In genomic region chr8:84774473-84774911, GRCm38 (mm10) we compare ENCODE assay signal across 9 mouse cellular contexts. TPM values are rescaled to one million over a fixed set of nuclear protein-coding genes. Genes with fewer than 3 reads are reported as not detected.
A peak's percentile ranks its signal among the peaks of the same experiment; 100 is the strongest.
DNase-seq lines count a peak whose midpoint lies in the region; ATAC-seq and TF ChIP-seq lines count a peak whose summit lies in the region.
"Had no signal": no experiment of that assay in that cellular context is flagged by ENCODE, and none has a peak within 500 bp of the region (broad histone marks: within the 10 kb centered on the region; RNA-seq: fewer than 3 reads in every experiment).

No protein-coding gene starts in this region.

- 18% methylated on average over 10 of the region's 10 CpGs for WGBS in liver, postnatal 0 days (ENCODE audit: insufficient replicate concordance)
- WGBS in forebrain, postnatal 0 days, result 3% methylated on average over 10 of the region's 10 CpGs
- 1% methylated on average over 10 of the region's 10 CpGs for WGBS in hindbrain, embryonic 16.5 days
- WGBS in midbrain, embryonic 11.5 days, result 1% methylated on average over 10 of the region's 10 CpGs

- H3K4me3 ChIP-seq in liver, postnatal 0 days (ENCODE audit: low read depth, low read length), result no peak overlapping the region
- H3K4me3 ChIP-seq in forebrain, postnatal 0 days (ENCODE audit: low read depth, low read length), result peak overlapping the region; percentile 48
- H3K4me3 ChIP-seq in hindbrain, embryonic 16.5 days (ENCODE audit: low read length), result no peak overlapping the region
- H3K4me3 ChIP-seq in midbrain, embryonic 11.5 days (ENCODE audit: low read depth, low read length), result no peak overlapping the region

- no peak for TF ChIP-seq EP300 in liver, postnatal 0 days (IDR thresholded peaks at IDR 0.05; ENCODE audit: low read depth)

- no peak for ATAC-seq in liver, postnatal 0 days
- ATAC-seq in forebrain, postnatal 0 days, result peak; percentile 58
- ATAC-seq in hindbrain, embryonic 16.5 days, result peak; percentile 71
- ATAC-seq in midbrain, embryonic 11.5 days (ENCODE audit: low FRiP score), result no peak
- no peak for ATAC-seq in erythroblast, adult 5-6 weeks (replicated peaks; ENCODE audit: low FRiP score, poor library complexity, severe bottlenecking)

- H3K27me3 ChIP-seq in liver, postnatal 0 days (ENCODE audit: insufficient read depth, low read length), result peaks cover 60% of the 10 kb centered on the region
- no peaks in the 10 kb centered on the region; the same call in none of the 2 replicates for H3K27me3 ChIP-seq in forebrain, postnatal 0 days (ENCODE audit: insufficient read depth, low read length)
- peaks cover 21% of the 10 kb centered on the region for H3K27me3 ChIP-seq in hindbrain, embryonic 16.5 days (replicated peaks; ENCODE audit: control insufficient read depth, insufficient read depth, low read length)
- peaks cover 100% of the 10 kb centered on the region for H3K27me3 ChIP-seq in midbrain, embryonic 11.5 days (ENCODE audit: control insufficient read depth, insufficient read depth, low read length)

- no peak overlapping the region for H3K9ac ChIP-seq in liver, postnatal 0 days (replicated peaks)
- H3K9ac ChIP-seq in forebrain, postnatal 0 days, result peak overlapping the region; percentile 37
- no peak overlapping the region; the same call in 1 of the 2 replicates for H3K9ac ChIP-seq in hindbrain, embryonic 16.5 days (ENCODE audit: low read depth, low read length)
- H3K9ac ChIP-seq in midbrain, embryonic 11.5 days (ENCODE audit: low read length), result no peak overlapping the region

- H3K36me3 ChIP-seq in liver, postnatal 0 days (replicated peaks; ENCODE audit: insufficient read depth, low read length), result no peaks in the 10 kb centered on the region
- no peaks in the 10 kb centered on the region for H3K36me3 ChIP-seq in forebrain, postnatal 0 days (ENCODE audit: insufficient read depth)
- H3K36me3 ChIP-seq in hindbrain, embryonic 16.5 days (ENCODE audit: control insufficient read depth, insufficient read depth, low read length), result no peaks in the 10 kb centered on the region
- H3K36me3 ChIP-seq in midbrain, embryonic 11.5 days (ENCODE audit: control insufficient read depth, insufficient read depth, low read length), result no peaks in the 10 kb centered on the region

- H3K27ac ChIP-seq in liver, postnatal 0 days (ENCODE audit: low read depth), result no peak overlapping the region
- H3K27ac ChIP-seq in forebrain, postnatal 0 days (ENCODE audit: low read depth, low read length), result peak overlapping the region; percentile 95
- peak overlapping the region; percentile 91 for H3K27ac ChIP-seq in hindbrain, embryonic 16.5 days (ENCODE audit: low read depth, low read length)
- no peak overlapping the region for H3K27ac ChIP-seq in midbrain, embryonic 11.5 days (ENCODE audit: low read depth, low read length)

- H3K9me3 ChIP-seq in liver, postnatal 0 days (ENCODE audit: low read length), result no peaks in the 10 kb centered on the region
- no peaks in the 10 kb centered on the region for H3K9me3 ChIP-seq in forebrain, postnatal 0 days (ENCODE audit: low read length)
- H3K9me3 ChIP-seq in hindbrain, embryonic 16.5 days (ENCODE audit: control insufficient read depth, low read length), result no peaks in the 10 kb centered on the region
- H3K9me3 ChIP-seq in midbrain, embryonic 11.5 days (ENCODE audit: control insufficient read depth, low read length), result no peaks in the 10 kb centered on the region

- DNase-seq in liver, result peak; percentile 27
- no peak for DNase-seq in liver, postnatal 0 days
- peak; percentile 83 for DNase-seq in brain, embryonic 18.5 days (ENCODE audit: low read depth, low spot score)
- DNase-seq in forebrain, postnatal 0 days, result peak; percentile 87
- DNase-seq in midbrain, embryonic 11.5 days (ENCODE audit: low spot score, missing footprints), result peak; percentile 92
- DNase-seq in c-Kit-positive CD71-positive TER-119-positive erythroid progenitor cells, embryonic 14.5 days (ENCODE audit: low spot score), result no peak

- TF ChIP-seq CTCF in liver, postnatal 0 days (IDR thresholded peaks at IDR 0.05; ENCODE audit: low read depth), result no peak
- TF ChIP-seq CTCF in forebrain, postnatal 0 days (IDR thresholded peaks at IDR 0.05; ENCODE audit: low read depth), result no peak

- H3K4me1 ChIP-seq in liver, postnatal 0 days (ENCODE audit: insufficient read depth), result peaks cover 9% of the 10 kb centered on the region
- peaks cover 29% of the 10 kb centered on the region for H3K4me1 ChIP-seq in forebrain, postnatal 0 days (ENCODE audit: insufficient read depth)
- H3K4me1 ChIP-seq in hindbrain, embryonic 16.5 days (ENCODE audit: control insufficient read depth, insufficient read depth, low read depth, low read length), result peaks cover 35% of the 10 kb centered on the region
- peaks cover 4% of the 10 kb centered on the region; the same call in 1 of the 2 replicates for H3K4me1 ChIP-seq in midbrain, embryonic 11.5 days (ENCODE audit: control insufficient read depth, insufficient read depth, low read length)

- no peak overlapping the region for H3K4me2 ChIP-seq in liver, postnatal 0 days (ENCODE audit: low read depth, low read length)
- peak overlapping the region; percentile 71 for H3K4me2 ChIP-seq in forebrain, postnatal 0 days (ENCODE audit: low read depth)
- H3K4me2 ChIP-seq in hindbrain, embryonic 16.5 days (ENCODE audit: low read length), result peak overlapping the region; percentile 55
- H3K4me2 ChIP-seq in midbrain, embryonic 11.5 days, result no peak overlapping the region

RNA-seq across cellular contexts. Expression of gene Nfix, which starts 25.7 kb away (rescaled TPM):
- polyA plus RNA-seq in liver, postnatal 0 days (2015; fragmentation: Nextera tagmentation; extraction: Ambion mirVana), result 4.7 and 5.4 TPM in 2 replicates
- 111 and 116 TPM in 2 replicates for total RNA-seq in forebrain, postnatal 0 days (2014; rRNA removed)
- polyA plus RNA-seq in forebrain, postnatal 0 days (2015; fragmentation: Nextera tagmentation; extraction: Ambion mirVana), result 347 and 376 TPM in 2 replicates
- polyA plus RNA-seq in hindbrain, embryonic 16.5 days (2015; fragmentation: Nextera tagmentation; extraction: Ambion mirVana), result 94.3 and 109 TPM in 2 replicates
- polyA plus RNA-seq in midbrain, embryonic 11.5 days (2014; fragmentation: Nextera tagmentation; extraction: Ambion mirVana), result 2.2 and 2.5 TPM in 2 replicates
- total RNA-seq in erythroblast, adult 5-6 weeks (2015; ENCODE audit: low replicate concordance), result 19.0 and 24.5 TPM in 2 replicates
- total RNA-seq in erythroblast, adult 5-6 weeks (2017; ENCODE audit: low replicate concordance), result 7.9 and 14.1 TPM in 2 replicates

RNA-seq across cellular contexts. Expression of gene Dand5, which starts 48.1 kb away (rescaled TPM):
- 2.4 and 2.5 TPM in 2 replicates for polyA plus RNA-seq in liver, postnatal 0 days (2015; fragmentation: Nextera tagmentation; extraction: Ambion mirVana)
- 4.7 and 6.9 TPM in 2 replicates for total RNA-seq in forebrain, postnatal 0 days (2014; rRNA removed)
- 8.2 and 10.0 TPM in 2 replicates for polyA plus RNA-seq in forebrain, postnatal 0 days (2015; fragmentation: Nextera tagmentation; extraction: Ambion mirVana)
- polyA plus RNA-seq in hindbrain, embryonic 16.5 days (2015; fragmentation: Nextera tagmentation; extraction: Ambion mirVana), result 15.4 and 17.1 TPM in 2 replicates
- polyA plus RNA-seq in midbrain, embryonic 11.5 days (2014; fragmentation: Nextera tagmentation; extraction: Ambion mirVana), result 3.9 and 4.6 TPM in 2 replicates
- 2.3 TPM in 1 of 2 replicates, not detected in the other for total RNA-seq in erythroblast, adult 5-6 weeks (2015; ENCODE audit: low replicate concordance)
- total RNA-seq in erythroblast, adult 5-6 weeks (2017; ENCODE audit: low replicate concordance), result 2.3 and 3.9 TPM in 2 replicates

RNA-seq across cellular contexts. Expression of gene G430095P16Rik, which starts 51.7 kb away (rescaled TPM):
- 4.8 and 6.3 TPM in 2 replicates for polyA plus RNA-seq in liver, postnatal 0 days (2015; fragmentation: Nextera tagmentation; extraction: Ambion mirVana)
- not detected in 2 replicates for total RNA-seq in forebrain, postnatal 0 days (2014; rRNA removed)
- 0.56 and 1.0 TPM in 2 replicates for polyA plus RNA-seq in forebrain, postnatal 0 days (2015; fragmentation: Nextera tagmentation; extraction: Ambion mirVana)
- polyA plus RNA-seq in hindbrain, embryonic 16.5 days (2015; fragmentation: Nextera tagmentation; extraction: Ambion mirVana), result 0.82 and 0.89 TPM in 2 replicates
- polyA plus RNA-seq in midbrain, embryonic 11.5 days (2014; fragmentation: Nextera tagmentation; extraction: Ambion mirVana), result 1.6 and 1.9 TPM in 2 replicates
- 7.9 and 18.1 TPM in 2 replicates for total RNA-seq in erythroblast, adult 5-6 weeks (2015; ENCODE audit: low replicate concordance)
- 3.6 and 12.9 TPM in 2 replicates for total RNA-seq in erythroblast, adult 5-6 weeks (2017; ENCODE audit: low replicate concordance)
- total RNA-seq: left cerebral cortex, postnatal 36 days had no signal

RNA-seq across cellular contexts. Expression of gene Gadd45gip1, which starts 56.8 kb away (rescaled TPM):
- polyA plus RNA-seq in liver, postnatal 0 days (2015; fragmentation: Nextera tagmentation; extraction: Ambion mirVana), result 31.9 and 34.9 TPM in 2 replicates
- 24.7 and 28.7 TPM in 2 replicates for total RNA-seq in forebrain, postnatal 0 days (2014; rRNA removed)
- polyA plus RNA-seq in forebrain, postnatal 0 days (2015; fragmentation: Nextera tagmentation; extraction: Ambion mirVana), result 36.7 and 40.8 TPM in 2 replicates
- 40.6 and 40.7 TPM in 2 replicates for polyA plus RNA-seq in hindbrain, embryonic 16.5 days (2015; fragmentation: Nextera tagmentation; extraction: Ambion mirVana)
- 37.3 and 37.8 TPM in 2 replicates for polyA plus RNA-seq in midbrain, embryonic 11.5 days (2014; fragmentation: Nextera tagmentation; extraction: Ambion mirVana)
- 4.4 and 5.9 TPM in 2 replicates for total RNA-seq in erythroblast, adult 5-6 weeks (2015; ENCODE audit: low replicate concordance)
- total RNA-seq in erythroblast, adult 5-6 weeks (2017; ENCODE audit: low replicate concordance), result 7.4 and 7.7 TPM in 2 replicates

Comparison
In these comparisons a context has a peak if more than half of its experiments do, and no peak if none do; other contexts are left out.
1. DNase-seq: peak in liver (single experiment), brain, embryonic 18.5 days (single experiment), forebrain, postnatal 0 days (single experiment) and midbrain, embryonic 11.5 days (single experiment); none in liver, postnatal 0 days (single experiment) and c-Kit-positive CD71-positive TER-119-positive erythroid progenitor cells, embryonic 14.5 days (single experiment).
2. ATAC-seq: peak in forebrain, postnatal 0 days (single experiment) and hindbrain, embryonic 16.5 days (single experiment); none in liver, postnatal 0 days (single experiment), midbrain, embryonic 11.5 days (single experiment) and erythroblast, adult 5-6 weeks (single experiment).
3. H3K27ac ChIP-seq: peak in forebrain, postnatal 0 days (single experiment) and hindbrain, embryonic 16.5 days (single experiment); none in liver, postnatal 0 days (single experiment) and midbrain, embryonic 11.5 days (single experiment).
4. H3K4me2 ChIP-seq: peak in forebrain, postnatal 0 days (single experiment) and hindbrain, embryonic 16.5 days (single experiment); none in liver, postnatal 0 days (single experiment) and midbrain, embryonic 11.5 days (single experiment).
5. RNA of gene Nfix, which starts 25.7 kb away (polyA plus RNA-seq): 347 to 376 TPM in forebrain, postnatal 0 days and 94.3 to 109 TPM in hindbrain, embryonic 16.5 days; 4.7 to 5.4 TPM in liver, postnatal 0 days and 2.2 to 2.5 TPM in midbrain, embryonic 11.5 days; every median in the first group is over 10 times any median in the second.